Mouse (Mus musculus) CH12.LX (cell line): ENCODE data around the gene Tmem243. TPM values are rescaled to one million over a fixed set of nuclear protein-coding genes. Genes with fewer than 3 reads are reported as not detected.

Experiments
- DNase-seq: peaks from one replicate; pipeline ENCODE4 v3.0.0-alpha.2; 2013; ENCODE audit errors: extremely low read depth
- H3K27ac ChIP-seq: 2 replicates; pipeline ENCODE4 v1.5.1; 2012; ENCODE audit warnings: low read depth, mild to moderate bottlenecking, control low read depth, moderate library complexity; ENCODE audit not compliant: insufficient read depth
- H3K27me3 ChIP-seq: replicated peaks from 2 replicates; pipeline ENCODE3; 2012; ENCODE audit warnings: inconsistent platforms
- H3K36me3 ChIP-seq, 2 experiments: replicated peaks in 1 of 2; 2 replicates each; pipeline versions ENCODE3 to v1.6.1; 2012; ENCODE audit warnings: inconsistent platforms in 1 of 2, low read length in 1 of 2, mild to moderate bottlenecking in 1 of 2, mixed read lengths in 1 of 2, moderate library complexity in 1 of 2; ENCODE audit not compliant: control insufficient read depth in 1 of 2, insufficient read depth in 1 of 2
- H3K4me1 ChIP-seq, 2 experiments: 2 replicates each; pipeline ENCODE4 v1.6.1; 2012; ENCODE audit warnings: inconsistent platforms in 1 of 2, moderate library complexity in 1 of 2; ENCODE audit not compliant: insufficient read depth in 2 of 2, control insufficient read depth in 1 of 2
- H3K4me2 ChIP-seq: 2 replicates; pipeline ENCODE4 v1.6.1; 2012; ENCODE audit warnings: low read depth, mild to moderate bottlenecking, control low read depth; ENCODE audit not compliant: poor library complexity, insufficient read depth, severe bottlenecking
- H3K4me3 ChIP-seq, 3 experiments: fragments of 150-350 bp in 1 of 3; sonication (generic) in 1 of 3; replicated peaks in 1 of 3; 2 replicates each; pipeline versions ENCODE3 to v1.5.1; 2011 to 2012; ENCODE audit warnings: low read depth in 2 of 3, low read length in 2 of 3, mild to moderate bottlenecking in 2 of 3, moderate library complexity in 2 of 3, control low read depth in 1 of 3, improper control_type of control experiment in 1 of 3, inconsistent platforms in 1 of 3, mixed read lengths in 1 of 3; ENCODE audit not compliant: poor library complexity in 1 of 3
- H3K79me2 ChIP-seq: replicated peaks from 2 replicates; pipeline ENCODE4 v1.6.1; 2012; ENCODE audit warnings: mild to moderate bottlenecking, moderate library complexity; ENCODE audit not compliant: control insufficient read depth, poor library complexity, insufficient read depth, severe bottlenecking; ENCODE audit errors: extremely low read depth
- H3K9ac ChIP-seq: 2 replicates; pipeline ENCODE4 v1.6.1; 2012; ENCODE audit warnings: low read depth, mild to moderate bottlenecking, control low read depth, moderate library complexity; ENCODE audit not compliant: insufficient read depth
- H3K9me3 ChIP-seq: replicated peaks from 2 replicates; pipeline ENCODE3; 2012; ENCODE audit warnings: low read length, inconsistent platforms, mixed read lengths
- BHLHE40 ChIP-seq: IDR thresholded peaks from 2 replicates; pipeline ENCODE4 v1.6.1; 2011; ENCODE audit warnings: mild to moderate bottlenecking, low read depth, low read length, improper control_type of control experiment
- CHD1 ChIP-seq: IDR thresholded peaks from 2 replicates; pipeline ENCODE4 v1.6.1; 2012; ENCODE audit warnings: low read depth, low read length, improper control_type of control experiment, inconsistent platforms
- CHD2 ChIP-seq: IDR thresholded peaks from 2 replicates; pipeline ENCODE4 v1.6.1; 2011; ENCODE audit warnings: low read length, improper control_type of control experiment
- CTCF ChIP-seq, 2 experiments: IDR thresholded peaks in 1 of 2; conservative IDR thresholded peaks in 1 of 2; 2 replicates each; pipeline ENCODE4 v1.5.1; 2011 to 2012; ENCODE audit warnings: low read depth in 2 of 2, low read length in 2 of 2, improper control_type of control experiment in 1 of 2, inconsistent platforms in 1 of 2, mild to moderate bottlenecking in 1 of 2, moderate library complexity in 1 of 2
- EP300 ChIP-seq: IDR thresholded peaks from 2 replicates; pipeline ENCODE4 v1.6.1; 2011; ENCODE audit warnings: low read length, improper control_type of control experiment
- GABPA ChIP-seq: IDR thresholded peaks from 2 replicates; pipeline ENCODE4 v1.6.1; 2012; ENCODE audit warnings: low read depth, low read length, improper control_type of control experiment, inconsistent platforms; ENCODE audit not compliant: insufficient replicate concordance
- HCFC1 ChIP-seq: IDR thresholded peaks from 2 replicates; pipeline ENCODE4 v1.6.1; 2012; ENCODE audit warnings: low read depth, mild to moderate bottlenecking, inconsistent platforms, low read length, improper control_type of control experiment
- IRF4 ChIP-seq: IDR thresholded peaks from 2 replicates; pipeline ENCODE4 v1.6.1; 2014; ENCODE audit warnings: low read depth, mild to moderate bottlenecking, inconsistent platforms, low read length, improper control_type of control experiment
- JUN ChIP-seq: IDR thresholded peaks from 2 replicates; pipeline ENCODE4 v1.6.1; 2011; ENCODE audit warnings: low read depth, mild to moderate bottlenecking, low read length, improper control_type of control experiment, moderate library complexity; ENCODE audit not compliant: insufficient read depth
- JUND ChIP-seq: conservative IDR thresholded peaks from 2 replicates; pipeline ENCODE4 v1.6.1; 2011; ENCODE audit warnings: low read depth, low read length, improper control_type of control experiment
- KAT2A ChIP-seq: IDR thresholded peaks from 2 replicates; pipeline ENCODE4 v1.6.1; 2012; ENCODE audit warnings: low read length, improper control_type of control experiment, inconsistent platforms; ENCODE audit not compliant: insufficient replicate concordance
- MAFK ChIP-seq: IDR thresholded peaks from 2 replicates; pipeline ENCODE4 v1.6.1; 2011; ENCODE audit warnings: low read length, improper control_type of control experiment; ENCODE audit not compliant: insufficient replicate concordance
- MAX ChIP-seq: IDR thresholded peaks from 2 replicates; pipeline ENCODE4 v1.6.1; 2011; ENCODE audit warnings: low read length, improper control_type of control experiment
- MAZ ChIP-seq: IDR thresholded peaks from 2 replicates; pipeline ENCODE4 v1.6.1; 2012; ENCODE audit warnings: low read depth, mild to moderate bottlenecking, inconsistent platforms, low read length, improper control_type of control experiment, moderate library complexity
- MEF2A ChIP-seq: IDR thresholded peaks from 2 replicates; pipeline ENCODE4 v1.6.1; 2014; ENCODE audit warnings: low read depth, mild to moderate bottlenecking, inconsistent platforms, low read length, improper control_type of control experiment, borderline replicate concordance
- MXI1 ChIP-seq: IDR thresholded peaks from 2 replicates; pipeline ENCODE4 v1.6.1; 2011; ENCODE audit warnings: mild to moderate bottlenecking, low read depth, low read length, improper control_type of control experiment
- MYC ChIP-seq: IDR thresholded peaks from 2 replicates; pipeline ENCODE4 v1.6.1; 2011; ENCODE audit warnings: low read depth, mild to moderate bottlenecking, improper control_type of control experiment, low read length
- NELFE ChIP-seq: IDR thresholded peaks from 2 replicates; pipeline ENCODE4 v1.6.1; 2011; ENCODE audit warnings: low read depth, low read length, improper control_type of control experiment
- NRF1 ChIP-seq: IDR thresholded peaks from 2 replicates; pipeline ENCODE4 v1.6.1; 2014; ENCODE audit warnings: low read depth, mild to moderate bottlenecking, inconsistent platforms, low read length, improper control_type of control experiment, moderate library complexity
- PAX5 ChIP-seq: IDR thresholded peaks from 2 replicates; pipeline ENCODE4 v1.6.1; 2012; ENCODE audit warnings: low read length, inconsistent platforms, mixed read lengths
- POLR2A ChIP-seq: IDR thresholded peaks from 2 replicates; pipeline ENCODE4 v1.6.1; 2011; ENCODE audit warnings: low read depth, mild to moderate bottlenecking, improper control_type of control experiment, low read length
- POLR2AphosphoS2 ChIP-seq: IDR thresholded peaks from 2 replicates; pipeline ENCODE4 v1.6.1; 2011; ENCODE audit warnings: low read depth, low read length, improper control_type of control experiment
- RAD21 ChIP-seq: IDR thresholded peaks from 2 replicates; pipeline ENCODE4 v1.6.1; 2011; ENCODE audit warnings: low read depth, mild to moderate bottlenecking, low read length, improper control_type of control experiment, moderate library complexity
- RCOR1 ChIP-seq: conservative IDR thresholded peaks from 2 replicates; pipeline ENCODE4 v1.6.1; 2012; ENCODE audit warnings: low read depth, mild to moderate bottlenecking, inconsistent platforms, low read length, improper control_type of control experiment
- SIN3A ChIP-seq: IDR thresholded peaks from 2 replicates; pipeline ENCODE4 v1.6.1; 2012; ENCODE audit warnings: low read length, improper control_type of control experiment, inconsistent platforms
- SMC3 ChIP-seq: IDR thresholded peaks from 2 replicates; pipeline ENCODE4 v1.6.1; 2011; ENCODE audit warnings: low read depth, low read length, improper control_type of control experiment
- TBP ChIP-seq: conservative IDR thresholded peaks from 2 replicates; pipeline ENCODE4 v1.6.1; 2011; ENCODE audit warnings: low read depth, low read length, improper control_type of control experiment
- TCF12 ChIP-seq: IDR thresholded peaks from 2 replicates; pipeline ENCODE4 v1.6.1; 2014; ENCODE audit warnings: low read depth, mild to moderate bottlenecking, inconsistent platforms, low read length, improper control_type of control experiment
- UBTF ChIP-seq: IDR thresholded peaks from 2 replicates; pipeline ENCODE4 v1.6.1; 2012; ENCODE audit warnings: low read depth, mild to moderate bottlenecking, inconsistent platforms, low read length, improper control_type of control experiment, moderate library complexity
- USF1 ChIP-seq: IDR thresholded peaks from 2 replicates; pipeline ENCODE4 v1.6.1; 2014; ENCODE audit warnings: low read depth, mild to moderate bottlenecking, inconsistent platforms, low read length, improper control_type of control experiment
- ZC3H11A ChIP-seq: IDR thresholded peaks from 2 replicates; pipeline ENCODE4 v1.6.1; 2012; ENCODE audit warnings: low read depth, mild to moderate bottlenecking, inconsistent platforms, low read length, improper control_type of control experiment
- ZMIZ1 ChIP-seq: IDR thresholded peaks from 2 replicates; pipeline ENCODE4 v1.6.1; 2012; ENCODE audit warnings: low read depth, mild to moderate bottlenecking, inconsistent platforms, low read length, improper control_type of control experiment
- ZNF384 ChIP-seq: IDR thresholded peaks from 2 replicates; pipeline ENCODE4 v1.6.1; 2012; ENCODE audit warnings: low read depth, low read length, improper control_type of control experiment, inconsistent platforms
- dilution Hi-C: fragments of 300-500 bp; cut with MboI; formaldehyde crosslinking; loops from 2 replicates; pipeline ENCODE4 v1.14.3; 2020; ENCODE audit warnings: low sequenced_read_pairs; ENCODE audit not compliant: extremely low pct_unique_long_range_greater_than_20kb, extremely low pct_ligation_motif_present
- in situ Hi-C: fragments of 300-500 bp; cut with MboI; formaldehyde crosslinking; loops from 3 replicates; pipeline ENCODE4 v1.14.3; 2019; ENCODE audit warnings: low sequenced_read_pairs, low pct_ligation_motif_present, low pct_unique_long_range_greater_than_20kb, mixed read lengths
- polyA plus RNA-seq: library from polyadenylated mRNA; unstranded; fragments of >175 nt; gene quantifications from 2 replicates; pipeline ENCODE4 v1.2.1, GENCODE M21; 2012; ENCODE audit warnings: low read depth; ENCODE audit not compliant: insufficient read length
- total RNA-seq, 2 experiments: library from RNA; depleted of rRNA; stranded (reverse); fragments of 300-350 nt in 1 of 2; fragments of >200 nt in 1 of 2; gene quantifications; 2 replicates each; pipeline ENCODE4 v1.2.3; 2012 to 2014

Gene Tmem243
- total and polyA plus RNA-seq, 3 experiments, result 74.7 to 107 (median 87.0) TPM

DNA sequence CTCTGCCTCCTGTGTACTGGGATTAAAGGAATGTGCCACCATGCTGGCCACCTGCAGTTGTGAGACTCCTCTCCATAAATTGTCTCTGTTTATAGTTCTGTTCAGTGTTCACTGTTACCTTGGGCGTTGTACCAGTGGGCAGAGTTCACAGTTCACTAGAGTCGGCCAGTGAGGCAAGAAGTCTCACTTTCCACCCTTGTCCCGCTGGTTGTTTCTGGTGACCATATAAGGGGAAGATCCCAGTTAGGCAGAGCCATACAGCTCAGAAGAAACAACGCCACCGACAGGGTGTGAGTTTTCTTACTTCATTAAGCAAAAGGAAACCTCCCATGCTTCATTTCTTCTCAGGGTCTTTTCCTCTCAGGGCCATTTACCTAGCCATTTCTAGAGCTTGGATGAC lies 8.0 kb downstream of the Tmem243 start:
- in situ Hi-C loops, result no loop called here
- TF ChIP-seq SMC3, result no peak
- TF ChIP-seq TBP, result no peak
- TF ChIP-seq KAT2A, result no peak
- no peak for TF ChIP-seq USF1
- no peak for TF ChIP-seq ZMIZ1
- no peak; the same call in 1 of the 2 replicates for TF ChIP-seq RAD21
- TF ChIP-seq NRF1, result no peak
- no peak for TF ChIP-seq HCFC1
- TF ChIP-seq MAFK, result no peak
- TF ChIP-seq TCF12, result no peak
- no peak for TF ChIP-seq POLR2A
- TF ChIP-seq IRF4, result 0 out of 2 replicates have a peak, but pooled peaks have one; percentile 53
- TF ChIP-seq SIN3A, result no peak
- TF ChIP-seq NELFE, result no peak
- TF ChIP-seq ZNF384, result no peak
- no peak for TF ChIP-seq MAX
- no peak for TF ChIP-seq GABPA
- no peak for TF ChIP-seq POLR2AphosphoS2
- TF ChIP-seq MXI1, result no peak
- no peak for TF ChIP-seq UBTF
- TF ChIP-seq RCOR1, result no peak
- no peak for TF ChIP-seq PAX5
- no peak for TF ChIP-seq MAZ
- 0 out of 2 replicates have a peak, but pooled peaks have one; percentile 21 for TF ChIP-seq MEF2A
- TF ChIP-seq JUND, result no peak
- TF ChIP-seq CHD1, result no peak
- peak in 1 of 2 experiments; percentile 30; a peak in 2 of 4 replicates for TF ChIP-seq CTCF (conservative IDR thresholded peaks at IDR 0.05 in 1 of 2, IDR thresholded peaks at IDR 0.05 in 1 of 2; ENCODE audit: low read depth in 2 of 2, low read length in 2 of 2)
- 0 out of 2 replicates have a peak, but pooled peaks have one; percentile 38 for TF ChIP-seq EP300
- TF ChIP-seq BHLHE40, result peak; percentile 9; the same call in 1 of the 2 replicates
- no peak for TF ChIP-seq MYC
- no peak for TF ChIP-seq JUN
- no peak for TF ChIP-seq CHD2
- TF ChIP-seq ZC3H11A, result no peak

More for the DNA sequence above, 8.0 kb downstream of the Tmem243 start:
- Histone ChIP-seq H3K4me2 (peak overlapping the region; percentile 9; the same call in 1 of the 2 replicates), H3K4me1 (peaks cover 31 to 78% of the 10 kb centered on the region in 2 experiments), H3K79me2 (peaks cover 92% of the 10 kb centered on the region), H3K9me3 (no peaks in the 10 kb centered on the region), H3K27ac (peak overlapping the region; percentile 24; the same call in 1 of the 2 replicates), H3K27me3 (no peaks in the 10 kb centered on the region), H3K9ac (no peak overlapping the region), H3K4me3 (no peak overlapping the region), H3K36me3 (peaks cover 20 to 58% of the 10 kb centered on the region in 2 experiments)
- dilution Hi-C loops, result no loop called here
- peak; percentile 38 for DNase-seq
